Mouse (Mus musculus) cerebellum, adult 11-12 months (tissue): ENCODE measurements around the gene Olfr862.

Experiments
- DNase-seq: peaks from one replicate; pipeline ENCODE4 v3.0.0; 2022

The Olfr862 gene

DNA sequence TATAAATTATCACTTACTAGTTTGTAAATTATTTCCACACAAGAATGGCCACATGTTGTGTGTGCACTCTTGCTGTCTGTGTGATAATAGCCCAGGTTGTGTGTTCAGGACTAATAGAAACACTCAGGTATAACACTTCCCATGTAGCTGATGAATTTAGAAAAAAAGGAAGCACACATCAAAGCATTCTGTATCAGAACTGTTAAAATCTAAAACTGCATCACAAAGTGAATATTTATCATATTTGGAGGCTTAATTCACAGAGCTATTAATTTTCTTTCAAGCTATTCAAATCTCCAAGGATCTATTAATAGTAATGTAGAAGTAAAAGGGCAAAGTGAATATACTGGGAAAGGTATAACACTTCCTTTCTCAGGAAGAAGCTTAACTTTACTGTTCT, at the start of gene Olfr862:
TSS of gene Olfr862 (minus strand) at position 101 of the 400 bp plus-strand sequence.
- DNase-seq, result no peak

DNA sequence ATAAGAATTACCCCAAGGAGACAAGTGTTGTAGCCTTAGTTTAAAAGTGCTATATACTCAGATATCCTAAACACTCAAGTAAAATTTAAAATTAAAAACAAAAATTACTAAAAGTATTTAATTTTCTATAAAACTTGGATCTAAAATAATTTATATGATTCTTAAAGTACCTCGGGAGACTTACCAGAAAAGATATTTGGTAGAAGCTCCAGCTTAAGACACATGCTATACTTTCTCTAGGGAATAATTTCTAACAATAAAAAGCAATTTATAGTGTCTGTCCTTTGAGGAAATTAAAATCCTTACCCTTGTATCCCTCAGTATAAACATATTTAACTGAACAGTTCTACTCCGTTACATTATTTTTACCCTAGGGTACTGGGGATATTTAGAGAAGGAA, 28.8 kb upstream of the Olfr862 start, which contains the start of gene Olfr77:
TSS of gene Olfr77 (plus strand) at position 301 of the 400 bp plus-strand sequence.
- no peak for DNase-seq

- DNase-seq, result no peak
Observed at GRCm38 (mm10) chr9:19911170-19911569, 23.4 kb upstream of the Olfr862 start.

- no peak for DNase-seq
Observed at GRCm38 (mm10) chr9:19849647-19850046, 38.2 kb downstream of the Olfr862 start, which contains the start of gene Olfr860. Gene Olfr860 (minus strand): TSS chr9:19849747.
